Mouse (Mus musculus) hindbrain, embryonic 10.5 days (tissue): ENCODE measurements around the gene Lhpp. TPM values are rescaled to one million over a fixed set of nuclear protein-coding genes. Genes with fewer than 3 reads are reported as not detected.

Experiments
- DNase-seq: peaks from one replicate; pipeline ENCODE4 v3.0.0-alpha.2; 2017; ENCODE audit warnings: low spot score
- H3K27ac ChIP-seq: fragments of 300-500 bp; sonication (generic); 2 replicates; pipeline ENCODE4 v1.5.1; 2016; ENCODE audit warnings: mild to moderate bottlenecking, moderate library complexity
- H3K27me3 ChIP-seq: fragments of 300-500 bp; sonication (generic); 2 replicates; pipeline ENCODE4 v1.6.1; 2016; ENCODE audit warnings: mild to moderate bottlenecking; ENCODE audit not compliant: poor library complexity, insufficient read depth, severe bottlenecking
- H3K36me3 ChIP-seq: fragments of 300-500 bp; sonication (generic); 2 replicates; pipeline ENCODE4 v1.6.1; 2016; ENCODE audit warnings: mild to moderate bottlenecking, moderate library complexity
- H3K4me1 ChIP-seq: fragments of 300-500 bp; sonication (generic); replicated peaks from 2 replicates; pipeline ENCODE4 v1.6.1; 2016; ENCODE audit warnings: mild to moderate bottlenecking
- H3K4me3 ChIP-seq: fragments of 300-500 bp; sonication (generic); 2 replicates; pipeline ENCODE4 v1.5.1; 2016; ENCODE audit warnings: mild to moderate bottlenecking, moderate library complexity
- H3K9me3 ChIP-seq: fragments of 300-500 bp; sonication (generic); 2 replicates; pipeline ENCODE4 v1.6.1; 2016; ENCODE audit warnings: mild to moderate bottlenecking, moderate library complexity
- WGBS: fragments of 180-500 bp; shearing (Covaris S2); methylation state at CpG from one replicate; pipeline ENCODE4 v1.1.7; 2016; 5-methylcytosine and 5-hydroxymethylcytosine counted together
- polyA plus RNA-seq: library from polyadenylated mRNA; unstranded; fragments of >200 nt; fragmentation: Nextera tagmentation; extraction: Ambion mirVana; gene quantifications from 2 replicates; pipeline ENCODE4 v1.2.1, GENCODE M21; 2016

The Lhpp gene
- polyA plus RNA-seq, 1 experiment from 2014 or later = 18.9 TPM

DNA sequence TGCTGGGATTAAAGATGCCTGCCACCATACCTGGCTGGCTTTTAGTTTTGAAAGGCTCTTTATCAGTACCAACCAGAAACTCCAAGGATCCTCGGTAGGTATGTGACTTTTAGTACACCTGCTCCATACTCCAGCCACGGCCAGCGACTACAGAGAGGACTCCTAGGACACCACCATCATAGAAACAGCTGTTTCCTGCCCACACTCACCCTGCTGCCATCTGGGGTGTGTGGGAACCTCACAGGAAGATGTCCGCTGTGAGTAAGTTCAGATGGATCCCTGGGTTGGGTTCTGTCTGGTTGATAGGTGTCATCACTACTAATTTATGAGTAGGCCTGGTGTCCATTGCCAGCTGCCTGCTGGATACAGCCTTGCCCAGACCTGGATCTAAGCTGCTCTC, 88.3 kb downstream of the Lhpp start:
- peaks cover 28% of the 10 kb centered on the region for H3K4me1 ChIP-seq
- WGBS = 89% methylated on average over 4 of the region's 4 CpGs
- no peak overlapping the region for H3K4me3 ChIP-seq
- no peaks in the 10 kb centered on the region for H3K27me3 ChIP-seq
- no peak for DNase-seq
- 0 out of 2 replicates have a peak, but pooled peaks cover 6% of the 10 kb centered on the region for H3K9me3 ChIP-seq
- 0 out of 2 replicates have a peak overlapping the region, but pooled peaks have one; percentile 4 for H3K27ac ChIP-seq
- 0 out of 2 replicates have a peak, but pooled peaks cover 5% of the 10 kb centered on the region for H3K36me3 ChIP-seq

DNA sequence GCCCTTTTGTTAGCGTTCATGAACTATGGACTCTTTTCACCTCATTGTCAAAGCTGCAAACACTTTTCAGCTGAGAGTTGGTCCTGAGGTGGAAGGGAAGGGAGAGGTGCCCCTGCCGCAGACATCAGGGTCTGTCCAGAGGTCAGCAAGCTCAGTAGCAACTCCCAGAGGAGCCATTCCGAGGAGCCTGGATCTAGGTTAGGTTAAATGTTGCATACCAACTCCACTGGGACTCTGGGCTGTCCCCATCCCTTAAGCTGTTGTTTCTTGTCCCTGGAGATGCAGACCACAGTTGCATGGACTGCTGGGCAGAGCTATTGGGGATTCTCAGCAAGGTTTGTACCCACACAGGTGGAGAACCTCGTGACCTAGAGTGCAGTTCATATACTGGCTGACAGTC, 88.7 kb downstream of the Lhpp start:
- Histone ChIP-seq H3K27me3 (no peaks in the 10 kb centered on the region), H3K9me3 (0 out of 2 replicates have a peak, but pooled peaks cover 6% of the 10 kb centered on the region), H3K36me3 (0 out of 2 replicates have a peak, but pooled peaks cover 5% of the 10 kb centered on the region), H3K4me1 (peaks cover 28% of the 10 kb centered on the region), H3K4me3 (no peak overlapping the region), H3K27ac (0 out of 2 replicates have a peak overlapping the region, but pooled peaks have one; percentile 4)
- WGBS = 63% methylated on average over 4 of the region's 4 CpGs
- DNase-seq = no peak

GRCm38 (mm10) chr7:132699639-132700038, 89.2 kb downstream of the Lhpp start:
- Histone ChIP-seq H3K4me1 (peaks cover 28% of the 10 kb centered on the region), H3K27ac (no peak overlapping the region), H3K4me3 (no peak overlapping the region)

DNA sequence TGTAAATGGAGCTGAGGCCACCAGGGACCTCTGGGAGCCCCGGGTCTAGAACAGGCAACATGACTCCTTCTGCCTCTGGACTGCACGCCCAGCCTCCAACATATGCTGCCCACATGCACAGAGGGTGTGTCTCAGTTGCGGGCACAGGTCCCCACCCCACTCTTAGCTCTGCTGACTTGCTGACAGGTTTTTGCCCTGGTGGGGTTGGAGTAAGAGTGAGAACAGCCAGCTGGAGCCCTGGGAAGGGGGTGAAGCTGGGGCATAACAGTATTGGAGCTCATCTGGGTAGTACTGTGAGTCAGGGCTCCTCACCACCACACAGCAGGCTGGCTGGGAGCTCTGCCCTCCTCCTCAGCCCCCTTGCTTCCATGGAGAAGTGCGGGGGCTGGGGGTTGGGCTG, 89.7 kb downstream of the Lhpp start:
- 77% methylated on average over 4 of the region's 4 CpGs for WGBS
- Histone ChIP-seq H3K36me3 (no peaks in the 10 kb centered on the region), H3K27me3 (no peaks in the 10 kb centered on the region), H3K4me1 (peaks cover 28% of the 10 kb centered on the region), H3K4me3 (no peak overlapping the region), H3K9me3 (no peaks in the 10 kb centered on the region), H3K27ac (no peak overlapping the region)
- no peak for DNase-seq

More at GRCm38 (mm10) chr7:132699639-132700038, 89.2 kb downstream of the Lhpp start:
- Histone ChIP-seq H3K27me3 (no peaks in the 10 kb centered on the region), H3K9me3 (0 out of 2 replicates have a peak, but pooled peaks cover 3% of the 10 kb centered on the region), H3K36me3 (0 out of 2 replicates have a peak, but pooled peaks cover 4% of the 10 kb centered on the region)
- no peak for DNase-seq

DNA sequence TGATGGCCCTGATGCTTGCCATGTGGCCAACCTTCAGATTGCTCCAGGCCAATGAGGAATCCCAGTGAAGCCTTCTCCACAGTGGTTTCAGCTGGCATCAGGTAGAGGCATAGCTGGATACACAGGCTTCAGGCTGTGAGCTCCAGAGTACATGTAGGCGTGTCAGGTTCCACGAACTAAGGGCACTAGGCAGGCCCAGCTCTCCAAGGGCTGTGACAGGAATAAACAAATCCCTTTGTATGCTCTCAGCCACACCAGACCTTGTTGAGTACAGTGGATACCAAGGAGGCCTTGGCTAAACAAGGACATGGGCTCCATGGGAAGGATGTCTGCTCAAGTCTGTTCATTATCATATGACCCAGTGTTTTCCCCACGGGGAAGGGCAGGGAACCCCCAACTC, 91.0 kb downstream of the Lhpp start:
- H3K9me3 ChIP-seq = no peaks in the 10 kb centered on the region
- peak overlapping the region; percentile 57 for H3K27ac ChIP-seq
- no peaks in the 10 kb centered on the region for H3K27me3 ChIP-seq
- H3K4me1 ChIP-seq = peaks cover 28% of the 10 kb centered on the region
- 88% methylated on average over 3 of the region's 3 CpGs for WGBS
- no peak for DNase-seq
- no peak overlapping the region for H3K4me3 ChIP-seq
- H3K36me3 ChIP-seq = no peaks in the 10 kb centered on the region

DNA sequence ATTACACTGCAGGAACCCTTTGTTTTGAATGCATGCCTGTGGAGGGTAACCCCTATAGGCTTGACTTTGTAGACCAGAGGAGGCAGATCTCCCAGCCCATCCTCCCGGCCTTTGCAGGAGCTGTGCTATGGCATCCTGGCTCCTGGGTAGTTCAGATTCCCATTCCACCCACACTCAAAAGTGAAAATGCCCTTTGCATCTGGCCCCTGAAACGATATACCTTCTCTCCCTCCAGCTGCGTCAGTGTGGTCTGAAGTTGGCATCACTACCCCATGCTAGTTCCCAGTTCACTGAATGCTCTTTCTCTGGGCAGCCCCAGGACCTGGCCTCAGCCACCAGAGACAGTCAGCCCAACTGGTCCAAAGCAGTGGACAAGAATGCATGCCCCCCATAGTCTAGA, 91.6 kb downstream of the Lhpp start:
- no peaks in the 10 kb centered on the region for H3K27me3 ChIP-seq
- H3K36me3 ChIP-seq = no peaks in the 10 kb centered on the region
- no peak overlapping the region for H3K4me3 ChIP-seq
- 81% methylated on average over 3 of the region's 3 CpGs for WGBS
- no peak for DNase-seq
- H3K9me3 ChIP-seq = no peaks in the 10 kb centered on the region
- peak overlapping the region; percentile 5 for H3K27ac ChIP-seq
- H3K4me1 ChIP-seq = peaks cover 28% of the 10 kb centered on the region

DNA sequence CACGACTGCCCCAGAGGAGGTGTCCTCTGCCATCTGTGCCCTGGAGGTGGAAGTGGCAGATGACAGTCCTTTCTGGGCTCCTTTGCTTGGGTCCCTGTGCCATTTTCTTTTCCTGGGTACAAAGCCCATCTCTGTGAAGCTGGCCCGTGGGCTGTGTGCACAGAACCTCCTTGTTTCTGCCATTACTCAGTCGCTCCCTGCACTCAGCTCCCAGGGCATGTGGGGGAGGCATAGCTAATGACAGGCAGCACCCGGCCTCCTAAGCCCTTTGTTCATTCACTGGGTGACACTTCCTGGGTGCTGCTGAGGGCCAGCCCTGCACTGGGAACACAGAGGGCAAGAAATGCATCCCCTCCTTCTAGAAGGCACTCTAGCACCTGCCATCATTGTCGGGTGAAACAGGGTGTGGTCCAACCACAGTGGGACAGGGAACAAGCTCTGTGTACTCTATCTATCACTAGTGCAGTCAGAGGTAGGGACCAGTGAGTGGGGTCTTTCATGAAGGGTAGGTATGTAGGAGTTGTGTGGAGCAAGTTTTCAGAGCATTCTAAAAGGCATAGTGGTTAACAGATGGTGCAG, 92.1 kb downstream of the Lhpp start:
- H3K4me3 ChIP-seq = no peak overlapping the region
- no peak for DNase-seq
- no peaks in the 10 kb centered on the region for H3K36me3 ChIP-seq
- peaks cover 28% of the 10 kb centered on the region for H3K4me1 ChIP-seq
- no peaks in the 10 kb centered on the region for H3K9me3 ChIP-seq
- H3K27me3 ChIP-seq = no peaks in the 10 kb centered on the region
- H3K27ac ChIP-seq = peak overlapping the region; percentile 5
- 78% methylated on average over 5 of the region's 5 CpGs for WGBS

- whole genome bisulfite sequencing = 84% methylated on average over 9 of the region's 9 CpGs
- Histone ChIP-seq H3K36me3 (no peaks in the 10 kb centered on the region), H3K4me1 (peaks cover 27% of the 10 kb centered on the region), H3K27me3 (no peaks in the 10 kb centered on the region), H3K9me3 (no peaks in the 10 kb centered on the region), H3K27ac (no peak overlapping the region; the same call in 1 of the 2 replicates), H3K4me3 (no peak overlapping the region)
- DNase-seq = no peak
Observed at GRCm38 (mm10) chr7:132703515-132704309, 93.3 kb downstream of the Lhpp start.

- no peaks in the 10 kb centered on the region for H3K36me3 ChIP-seq
- DNase-seq = no peak
- no peak overlapping the region for H3K4me3 ChIP-seq
- peaks cover 20% of the 10 kb centered on the region for H3K4me1 ChIP-seq
- H3K27ac ChIP-seq = no peak overlapping the region
- no peaks in the 10 kb centered on the region for H3K9me3 ChIP-seq
- no peaks in the 10 kb centered on the region for H3K27me3 ChIP-seq
- WGBS = 88% methylated on average over 8 of the region's 8 CpGs
Observed at GRCm38 (mm10) chr7:132704310-132704875, 94.0 kb downstream of the Lhpp start.

DNA sequence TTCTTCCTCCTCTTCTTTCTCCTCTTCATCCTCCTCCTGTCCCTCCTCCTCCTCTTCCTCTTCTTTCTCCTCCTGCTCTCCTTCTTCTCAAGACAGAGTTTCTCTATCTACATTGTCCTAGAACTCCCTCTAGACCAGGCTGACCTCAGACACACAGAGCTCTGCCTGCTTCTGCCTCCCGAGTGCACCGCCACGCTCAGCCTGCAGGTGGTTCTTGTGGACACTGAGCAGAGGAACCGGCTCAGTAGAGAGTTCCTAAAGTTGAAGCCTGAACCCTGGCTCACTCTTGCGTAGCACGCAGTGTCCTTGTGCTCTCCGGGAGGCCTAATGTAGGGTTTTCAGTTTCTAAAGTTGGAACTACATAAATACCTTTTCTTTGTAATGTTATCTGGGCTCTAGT, 94.7 kb downstream of the Lhpp start:
- H3K36me3 ChIP-seq = no peaks in the 10 kb centered on the region
- no peak for DNase-seq
- 91% methylated on average over 7 of the region's 7 CpGs for WGBS

DNA sequence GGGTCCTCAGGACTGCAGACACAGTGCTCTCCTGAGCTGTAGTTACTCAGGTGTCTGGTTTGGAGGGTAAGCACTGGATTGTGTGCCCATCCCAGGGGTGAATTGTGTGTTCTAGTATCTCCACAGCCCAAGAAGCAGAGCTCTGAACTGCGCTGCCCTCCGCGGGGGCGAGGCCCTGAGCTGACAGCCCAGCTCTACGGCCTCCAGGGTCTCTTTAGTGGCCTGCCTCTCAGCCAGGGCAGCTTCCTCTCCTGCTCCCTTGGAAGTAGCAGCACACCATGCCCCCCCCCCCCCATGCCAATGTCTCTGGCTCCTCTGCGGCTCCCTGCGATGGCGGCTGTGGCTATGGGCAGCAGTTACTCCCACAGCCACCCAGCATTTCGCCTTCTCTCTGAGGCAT, 101.1 kb downstream of the Lhpp start:
- DNase-seq = no peak
- Histone ChIP-seq H3K36me3 (peaks cover 24% of the 10 kb centered on the region), H3K4me1 (peaks cover 52% of the 10 kb centered on the region), H3K4me3 (no peak overlapping the region), H3K27me3 (no peaks in the 10 kb centered on the region), H3K27ac (peak overlapping the region; percentile 73), H3K9me3 (no peaks in the 10 kb centered on the region)
- 76% methylated on average over 9 of the region's 9 CpGs for WGBS

More for the DNA sequence above, 94.7 kb downstream of the Lhpp start:
- Histone ChIP-seq H3K27ac (no peak overlapping the region), H3K4me3 (no peak overlapping the region), H3K4me1 (peaks cover 12% of the 10 kb centered on the region), H3K27me3 (no peaks in the 10 kb centered on the region), H3K9me3 (no peaks in the 10 kb centered on the region)

GRCm38 (mm10) chr7:132712044-132712708, 101.7 kb downstream of the Lhpp start:
- peaks cover 54% of the 10 kb centered on the region for H3K4me1 ChIP-seq
- WGBS = 44% methylated on average over 16 of the region's 16 CpGs
- H3K9me3 ChIP-seq = no peaks in the 10 kb centered on the region
- no peak overlapping the region for H3K4me3 ChIP-seq
- H3K27ac ChIP-seq = peak overlapping the region; percentile 73
- H3K36me3 ChIP-seq = peaks cover 24% of the 10 kb centered on the region
- no peak for DNase-seq
- H3K27me3 ChIP-seq = no peaks in the 10 kb centered on the region
